Mouse (Mus musculus) large intestine, adult 2 months (tissue): ENCODE data around the gene Kcnab3. TPM values are rescaled to one million over a fixed set of nuclear protein-coding genes. Genes with fewer than 3 reads are reported as not detected.

Experiments used
- DNase-seq: peaks from one replicate; pipeline ENCODE4 v3.0.0-alpha.2; 2012; ENCODE audit warnings: low read depth, low spot score
- WGBS: fragments of 180-500 bp; shearing (Covaris S2); methylation state at CpG from one replicate; pipeline ENCODE4 v1.1.7; 2018; 5-methylcytosine and 5-hydroxymethylcytosine counted together
- polyA plus RNA-seq: library from polyadenylated mRNA; depleted of rRNA; stranded (reverse); fragments of >200 nt; gene quantifications from 2 replicates; pipeline ENCODE4 v1.2.3, GENCODE M21; 2012

Kcnab3 gene
- polyA plus RNA-seq, 1 experiment, result 0.46 TPM

DNA sequence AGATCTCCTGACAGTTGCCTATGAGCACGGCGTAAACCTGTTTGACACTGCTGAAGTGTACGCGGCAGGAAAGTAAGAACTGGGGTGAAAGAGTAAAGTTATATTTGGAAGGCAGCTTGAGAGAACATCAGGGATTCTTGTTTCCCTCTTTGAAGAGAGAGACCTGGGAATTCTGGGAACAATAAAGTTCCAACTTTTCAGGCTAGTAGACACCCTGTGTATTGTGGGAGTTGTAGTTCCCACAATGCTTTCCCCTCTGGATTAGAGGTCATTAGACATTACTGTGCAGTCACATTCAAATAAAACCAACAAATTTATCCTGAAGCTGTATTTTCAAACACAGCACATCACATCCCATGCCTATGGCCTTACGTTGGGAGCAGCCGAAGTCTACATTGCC lies 2.5 kb downstream of the Kcnab3 start:
- 86% methylated on average over 6 of the region's 6 CpGs for WGBS
- no peak for DNase-seq

DNA sequence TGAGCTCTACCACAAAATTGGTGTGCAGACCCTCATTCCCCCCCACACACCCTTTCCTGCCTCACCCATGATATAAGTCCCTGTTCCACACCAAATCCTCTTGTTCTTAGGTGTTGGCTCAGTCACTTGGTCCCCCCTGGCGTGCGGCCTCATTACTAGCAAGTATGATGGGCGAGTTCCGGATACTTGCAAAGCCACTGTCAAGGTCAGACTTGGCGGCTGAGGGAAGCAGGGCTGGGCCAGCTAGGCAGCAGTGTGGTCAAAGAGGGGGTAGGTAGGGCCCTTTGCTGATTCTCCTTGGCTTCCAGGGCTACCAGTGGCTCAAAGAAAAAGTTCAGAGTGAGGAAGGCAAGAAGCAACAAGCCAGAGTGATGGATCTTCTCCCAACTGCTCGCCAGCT lies 5.1 kb downstream of the Kcnab3 start:
- 91% methylated on average over 6 of the region's 6 CpGs for WGBS
- DNase-seq, result no peak

DNA sequence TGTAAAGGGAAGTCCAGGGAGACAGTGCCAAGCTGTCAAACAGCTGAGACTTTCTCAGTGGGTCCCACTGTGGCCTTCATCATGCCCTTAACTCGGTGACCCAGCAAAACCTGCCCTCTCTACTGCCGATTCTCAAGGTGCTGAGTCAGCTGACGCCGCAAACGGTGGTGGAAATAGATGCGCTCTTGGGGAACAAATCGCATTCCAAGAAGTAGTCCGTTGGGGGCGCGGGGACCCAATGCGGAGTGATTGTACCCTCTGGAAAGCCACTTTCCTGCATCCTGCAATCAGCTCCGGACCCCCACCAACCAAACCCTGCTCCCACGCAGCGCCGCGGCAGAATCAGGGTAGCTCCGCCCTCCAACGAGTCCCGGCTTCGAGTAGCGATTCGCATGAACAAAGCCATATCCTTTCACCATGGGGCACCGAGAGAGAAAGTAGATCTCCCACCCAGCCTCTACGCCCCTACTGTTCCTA lies 5.9 kb downstream of the Kcnab3 start:
- 1% methylated on average over 24 of the region's 24 CpGs for WGBS
- DNase-seq, result no peak

DNA sequence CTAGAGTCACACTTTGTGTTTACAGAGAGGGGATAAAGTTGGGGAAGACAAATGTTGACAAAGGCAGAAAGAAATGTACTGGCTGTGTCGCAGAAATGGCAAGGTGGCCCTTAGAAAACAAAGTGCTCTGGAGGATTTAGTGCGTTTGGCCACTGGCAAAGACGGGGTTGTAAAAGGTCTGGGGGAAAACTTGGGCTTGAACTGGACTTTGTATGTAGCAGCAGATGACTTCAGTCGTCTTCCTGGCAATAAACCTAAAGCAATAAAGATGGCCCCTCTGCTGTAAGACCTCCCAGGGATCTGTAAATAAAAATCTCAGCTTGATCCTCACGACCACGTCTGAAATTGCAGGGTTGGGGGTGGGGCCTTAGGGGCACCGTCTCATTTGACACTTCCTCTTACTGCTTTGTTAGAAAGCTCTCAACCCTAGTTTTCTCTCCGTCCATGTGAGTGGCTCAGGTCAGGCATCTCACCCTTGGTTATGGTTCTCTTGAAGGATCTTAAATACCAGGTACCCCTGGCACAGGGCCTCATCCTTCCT lies 6.7 kb downstream of the Kcnab3 start:
- 18% methylated on average over 8 of the region's 8 CpGs for WGBS
- DNase-seq, result no peak

DNA sequence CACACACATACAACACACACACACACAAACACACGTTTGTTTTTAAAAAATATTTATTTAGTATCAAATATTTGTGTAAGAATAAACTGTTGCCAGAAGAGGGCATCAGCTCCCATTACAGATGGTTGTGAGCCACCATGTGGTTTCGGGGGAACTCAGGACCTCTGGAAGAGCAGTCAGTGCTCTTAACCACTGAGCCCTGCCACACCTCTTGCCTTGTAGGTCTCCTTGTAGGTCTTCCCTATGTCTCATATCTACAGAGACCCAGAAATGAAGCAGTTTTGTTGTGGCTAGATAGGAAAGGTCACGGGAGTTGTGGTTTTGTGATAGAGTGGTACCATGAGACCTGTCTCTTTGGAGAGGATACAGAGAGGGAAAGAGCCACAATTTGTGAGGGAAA lies 7.9 kb downstream of the Kcnab3 start:
- WGBS, result 59% methylated on average over 3 of the region's 3 CpGs
- DNase-seq, result no peak

DNA sequence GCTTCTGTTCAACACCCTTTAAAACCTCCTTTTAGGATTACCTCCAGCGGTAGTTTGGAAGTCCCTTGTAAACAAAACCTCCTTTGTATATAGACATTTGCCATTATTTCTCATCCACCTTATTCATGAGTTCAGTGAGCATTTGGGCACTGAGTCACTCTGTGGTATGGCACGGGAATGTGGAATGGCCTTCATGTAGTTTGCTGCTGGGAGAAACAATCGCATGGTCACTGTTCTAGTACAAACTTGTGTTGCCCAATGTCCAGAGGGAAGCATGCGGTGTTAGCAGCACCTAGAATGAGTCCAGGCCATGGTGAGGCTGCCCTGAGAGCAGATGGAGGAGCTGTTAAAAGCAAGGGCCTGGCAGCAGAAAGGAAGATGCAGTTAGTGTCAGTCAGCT lies 8.7 kb downstream of the Kcnab3 start:
- WGBS, result 62% methylated on average over 4 of the region's 4 CpGs
- DNase-seq, result no peak

DNA sequence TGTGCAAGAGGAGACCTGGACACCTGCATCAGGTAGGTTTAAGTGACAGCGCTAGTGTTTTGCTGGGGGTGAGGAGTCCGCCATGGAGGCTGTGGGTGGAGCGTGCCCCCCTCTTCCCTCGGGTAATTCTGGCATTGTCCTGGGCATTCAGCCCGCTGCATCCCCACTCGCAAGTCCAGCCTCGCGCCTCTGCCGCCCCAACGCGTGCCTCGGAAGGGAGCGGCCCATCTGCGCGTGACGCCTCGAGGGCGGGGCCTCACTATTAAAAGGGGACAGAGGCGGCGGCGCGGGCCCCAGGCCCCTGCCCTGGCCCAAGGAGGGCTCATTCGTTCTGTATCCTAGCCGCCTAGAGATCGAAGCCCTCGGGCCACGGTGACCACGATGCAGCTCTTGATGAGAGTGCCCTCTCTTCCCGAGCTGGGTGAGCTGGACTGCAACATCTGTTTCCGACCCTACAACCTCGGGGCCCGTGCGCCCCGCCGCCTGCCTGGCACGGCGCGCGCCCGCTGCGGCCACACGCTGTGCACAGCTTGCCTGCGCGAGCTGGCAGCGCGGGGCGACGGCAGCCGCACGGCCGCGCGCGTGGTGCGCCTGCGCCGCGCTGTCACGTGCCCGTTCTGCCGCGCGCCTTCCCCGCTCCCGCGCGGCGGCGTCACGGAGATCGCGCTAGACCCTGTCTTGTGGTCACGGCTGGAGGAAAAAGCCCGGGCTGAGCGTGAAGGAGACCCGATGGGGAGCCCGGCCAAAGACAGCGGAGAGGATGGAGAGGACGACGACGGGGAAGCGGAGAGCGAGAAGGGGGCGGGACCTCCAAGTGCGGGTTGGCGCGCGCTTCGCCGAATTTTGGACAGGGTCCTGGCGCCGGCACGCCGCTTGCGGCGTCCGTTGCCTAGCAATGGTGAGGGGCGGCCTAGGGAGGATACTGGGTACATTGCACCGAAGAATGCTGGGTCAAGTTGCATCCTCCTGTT lies 14.4 kb downstream of the Kcnab3 start, which contains the start of gene Rnf227:
Gene Rnf227 (plus strand): TSS at position 301 of the 971 bp plus-strand sequence.
- no peak for DNase-seq
- 2% methylated on average over 99 of the region's 99 CpGs for WGBS

DNA sequence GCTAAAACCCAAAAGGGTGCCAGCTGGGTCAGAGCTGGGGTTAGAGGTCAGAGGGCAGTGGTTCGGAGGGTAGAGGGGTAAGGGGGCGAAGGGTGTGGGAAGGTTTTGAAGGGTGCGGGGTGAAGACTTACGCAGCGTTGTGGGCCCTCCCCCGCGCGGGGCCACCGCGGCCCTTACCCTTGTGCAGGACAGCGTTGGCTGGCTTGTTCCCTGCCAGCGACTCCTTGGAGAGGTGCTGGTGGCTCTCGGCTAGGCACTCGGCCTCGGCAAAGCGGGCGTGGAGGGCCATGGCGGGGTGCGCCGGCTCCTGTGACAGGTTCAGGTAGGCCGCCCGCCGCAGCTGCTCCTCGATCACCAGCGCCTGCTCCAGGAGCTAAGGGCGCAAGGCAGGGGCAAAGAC lies 20.4 kb downstream of the Kcnab3 start:
- WGBS, result 92% methylated on average over 25 of the region's 26 CpGs
- no peak for DNase-seq

DNA sequence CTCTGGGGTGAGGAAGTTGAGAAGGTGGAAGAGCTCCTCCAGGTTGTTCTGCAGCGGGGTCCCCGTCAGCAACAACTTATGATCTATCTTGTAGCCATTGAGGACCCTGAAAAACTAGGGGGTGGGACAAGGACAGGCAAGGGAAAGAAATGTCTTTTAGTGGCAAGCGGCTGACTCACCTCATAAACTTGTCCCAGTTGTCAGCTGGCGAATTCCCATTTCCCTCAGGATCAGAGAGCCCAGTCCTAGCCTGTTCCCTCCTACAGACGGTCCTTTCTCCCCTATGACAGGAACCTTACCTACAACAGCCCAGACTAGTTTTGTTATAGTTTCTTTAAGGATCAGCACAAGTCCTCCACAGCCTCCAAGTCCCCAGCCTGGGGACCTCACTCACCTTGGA lies 30.5 kb downstream of the Kcnab3 start:
- DNase-seq, result no peak
- 89% methylated on average over 5 of the region's 5 CpGs for WGBS

DNA sequence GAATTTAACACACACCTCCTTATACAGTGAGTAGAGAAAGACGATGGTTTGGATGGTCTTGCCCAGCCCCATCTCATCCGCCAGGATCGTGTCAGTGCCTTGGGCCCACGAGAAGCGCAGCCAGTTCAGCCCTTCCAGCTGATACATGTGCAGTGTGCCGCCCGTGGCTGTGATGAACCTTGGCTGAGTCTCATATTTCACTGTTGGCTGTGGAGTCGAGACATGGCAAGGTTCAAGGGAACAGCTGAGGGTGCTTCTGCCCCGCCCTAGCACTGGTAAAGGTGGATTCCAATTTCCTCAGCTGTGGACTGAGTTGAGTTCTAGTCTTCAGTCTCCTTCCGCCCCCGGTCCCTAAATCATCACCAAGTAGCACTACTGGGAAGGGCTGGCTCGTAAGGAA lies 31.6 kb downstream of the Kcnab3 start:
- WGBS, result 80% methylated on average over 12 of the region's 12 CpGs
- DNase-seq, result no peak

DNA sequence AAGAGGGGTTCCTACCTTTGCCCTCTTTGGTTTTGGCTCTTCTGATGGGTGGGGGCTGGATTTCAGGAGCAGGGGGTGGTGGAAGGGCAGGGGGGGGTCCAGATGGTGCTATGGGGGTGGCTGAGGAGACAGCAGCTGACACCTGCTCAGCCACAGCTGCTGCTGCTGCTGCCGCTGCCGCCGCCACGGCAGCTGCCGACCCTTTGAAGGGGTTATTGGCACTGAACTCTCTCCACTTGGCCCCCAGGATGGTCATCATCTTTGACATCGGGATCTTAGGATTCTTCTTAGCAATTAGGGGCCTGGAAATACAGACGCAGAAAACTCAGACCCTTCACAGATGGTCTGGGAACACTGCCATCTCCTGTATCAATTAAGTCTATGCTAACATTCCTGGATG lies 36.0 kb downstream of the Kcnab3 start:
- DNase-seq, result no peak
- WGBS, result 77% methylated on average over 7 of the region's 7 CpGs

DNA sequence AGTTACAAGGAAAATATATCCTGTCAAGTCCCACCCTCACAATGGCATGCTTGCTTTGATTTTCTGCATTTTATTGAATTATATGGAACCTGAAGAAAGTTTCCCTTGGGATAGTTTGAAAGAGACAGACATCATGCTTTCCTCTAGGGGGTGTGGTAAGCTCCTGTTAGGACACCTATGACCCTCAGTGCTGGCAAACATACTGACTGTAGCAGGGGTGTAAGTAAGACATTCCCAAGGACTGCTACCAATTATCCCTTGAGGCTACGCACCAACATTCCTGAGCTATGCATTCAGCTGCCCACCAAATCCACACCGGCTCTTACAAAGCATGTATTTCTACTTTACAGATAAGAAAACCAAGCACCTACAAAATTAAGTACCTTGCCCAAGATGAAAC lies 36.4 kb downstream of the Kcnab3 start:
- DNase-seq, result no peak
- 97% methylated on average over 2 of the region's 2 CpGs for WGBS

DNA sequence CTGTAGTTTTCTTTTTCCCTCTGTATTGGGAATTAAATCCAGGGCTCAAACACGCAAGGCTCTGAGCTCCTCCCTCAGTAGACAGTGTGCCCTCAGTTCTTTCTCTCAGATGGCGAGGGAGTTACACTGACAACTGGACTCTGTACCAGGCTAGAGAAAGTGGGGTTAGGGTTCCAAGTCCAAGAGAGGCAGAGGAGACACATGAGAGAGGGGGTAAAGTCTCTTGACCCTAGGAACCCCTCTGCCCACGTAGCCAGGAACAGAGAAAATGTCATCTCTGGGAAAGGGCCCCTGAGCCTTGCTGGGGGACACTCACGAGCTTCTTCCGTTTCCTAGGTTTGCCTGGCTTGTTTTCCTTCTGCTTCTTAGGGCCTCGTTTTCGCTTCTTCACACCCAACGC lies 38.3 kb downstream of the Kcnab3 start:
- 10% methylated on average over 8 of the region's 8 CpGs for WGBS
- no peak for DNase-seq

DNA sequence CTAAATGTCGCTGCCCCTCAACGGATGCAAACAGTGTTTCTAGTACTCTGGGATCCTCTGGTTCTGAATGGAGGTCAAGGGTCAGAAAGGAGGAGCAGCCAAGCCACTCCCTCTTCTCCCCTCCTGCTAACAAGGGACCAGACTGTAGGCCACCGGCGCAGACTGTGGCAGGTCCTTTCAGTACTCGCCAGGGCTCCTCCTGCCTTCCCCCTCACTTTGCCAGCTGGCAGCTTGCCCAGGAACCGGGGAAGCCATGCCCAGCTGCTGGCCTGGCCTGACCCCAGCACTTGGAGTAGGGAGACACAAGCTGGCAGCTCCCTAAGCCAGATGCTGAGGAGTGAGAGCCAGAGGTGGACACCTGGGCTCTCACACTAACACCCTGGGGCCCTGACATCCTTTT lies 38.9 kb downstream of the Kcnab3 start:
- 2% methylated on average over 6 of the region's 6 CpGs for WGBS
- peak; percentile 96 for DNase-seq

DNA sequence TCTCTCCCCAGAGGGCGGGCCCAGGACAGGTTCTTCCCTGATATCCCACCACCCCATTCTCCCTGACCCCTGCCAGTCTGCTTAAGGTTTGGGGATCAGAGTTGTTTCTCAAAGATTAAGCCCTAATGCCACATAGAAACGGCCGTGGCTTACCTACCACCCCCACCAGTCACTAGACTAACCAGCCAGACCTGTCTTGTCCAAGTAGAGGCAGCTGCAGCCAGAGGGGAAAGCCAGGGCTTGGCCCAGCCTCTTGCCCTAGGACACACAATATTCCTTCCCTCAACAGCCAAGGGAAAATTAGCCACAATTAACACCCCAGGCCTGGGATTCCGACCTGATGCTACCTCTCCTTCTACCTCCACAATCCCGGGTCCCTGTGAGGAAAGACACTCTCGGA lies 39.7 kb downstream of the Kcnab3 start:
- WGBS, result 14% methylated on average over 6 of the region's 6 CpGs
- DNase-seq, result peak; percentile 35

DNA sequence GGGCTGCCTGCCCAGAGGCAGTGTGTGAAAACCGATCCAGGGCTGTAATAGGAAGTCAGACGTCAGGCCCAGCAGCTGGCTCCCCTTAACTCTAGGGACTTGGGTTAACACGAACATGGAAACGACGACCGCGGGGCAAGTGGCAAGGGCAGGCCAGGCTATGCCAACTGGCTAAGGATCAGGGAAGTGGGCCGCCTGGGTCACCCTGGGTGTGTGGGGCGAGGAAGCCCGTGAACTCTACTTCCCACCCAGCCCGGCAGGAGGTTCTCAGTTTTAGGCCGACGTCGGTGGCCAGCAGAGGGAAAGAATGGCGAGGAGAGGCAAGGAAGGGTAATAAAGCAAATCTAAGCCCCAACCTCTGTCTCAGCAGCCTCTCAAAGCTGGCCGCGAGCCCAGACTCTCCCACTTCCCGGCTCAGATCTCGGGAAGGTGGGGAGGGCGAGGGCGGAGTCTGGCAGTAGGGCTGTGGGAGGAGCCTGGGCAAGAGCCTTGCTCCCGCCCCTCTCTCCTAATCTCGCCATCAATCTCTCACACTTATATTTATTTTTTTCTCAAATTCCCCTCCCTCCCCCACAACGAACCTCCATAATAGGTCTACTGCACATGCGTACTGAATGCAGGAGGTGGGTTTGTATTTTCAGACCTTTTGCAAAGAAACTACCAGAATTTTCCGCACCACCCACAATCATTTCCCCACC lies 40.2 kb downstream of the Kcnab3 start:
- under 1% methylated on average over 26 of the region's 26 CpGs for WGBS
- DNase-seq, result peak; percentile 91

DNA sequence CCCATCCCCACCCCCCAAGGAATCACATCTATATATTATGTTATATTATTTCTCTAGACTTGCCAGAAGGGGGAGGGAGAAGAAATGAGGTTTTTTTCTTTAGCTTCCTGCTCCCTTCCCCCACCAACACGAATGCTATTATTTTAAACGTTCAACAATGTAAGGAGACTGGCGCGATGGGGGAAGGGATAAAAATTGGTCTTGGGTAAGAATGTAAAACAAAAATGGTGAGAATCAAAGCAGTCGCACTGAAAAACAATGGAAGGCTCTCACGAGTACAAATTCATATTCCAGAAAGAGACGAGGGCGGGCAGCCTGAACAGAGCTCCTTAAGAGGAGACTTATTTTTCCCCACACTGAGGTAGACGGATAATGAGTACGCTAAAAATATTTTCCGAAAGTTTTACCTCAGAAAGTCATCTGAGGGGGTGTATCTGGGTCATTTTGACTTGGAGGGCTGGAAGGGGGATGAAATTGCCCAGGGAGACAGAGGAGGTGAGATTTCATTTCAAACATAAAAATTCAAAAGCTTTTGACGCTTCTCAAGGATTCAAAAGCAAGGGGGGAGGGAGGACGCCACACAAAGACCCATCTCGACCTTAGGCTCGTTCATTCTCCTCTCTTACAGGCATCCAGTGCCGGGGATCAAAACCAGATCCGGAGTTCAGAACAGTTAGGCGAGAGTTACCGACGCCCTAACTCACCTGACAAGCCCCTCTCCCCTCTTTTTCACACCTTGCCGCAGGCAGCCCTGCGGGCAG lies 41.0 kb downstream of the Kcnab3 start:
- WGBS, result under 1% methylated on average over 22 of the region's 22 CpGs
- peak; percentile 39 for DNase-seq

DNA sequence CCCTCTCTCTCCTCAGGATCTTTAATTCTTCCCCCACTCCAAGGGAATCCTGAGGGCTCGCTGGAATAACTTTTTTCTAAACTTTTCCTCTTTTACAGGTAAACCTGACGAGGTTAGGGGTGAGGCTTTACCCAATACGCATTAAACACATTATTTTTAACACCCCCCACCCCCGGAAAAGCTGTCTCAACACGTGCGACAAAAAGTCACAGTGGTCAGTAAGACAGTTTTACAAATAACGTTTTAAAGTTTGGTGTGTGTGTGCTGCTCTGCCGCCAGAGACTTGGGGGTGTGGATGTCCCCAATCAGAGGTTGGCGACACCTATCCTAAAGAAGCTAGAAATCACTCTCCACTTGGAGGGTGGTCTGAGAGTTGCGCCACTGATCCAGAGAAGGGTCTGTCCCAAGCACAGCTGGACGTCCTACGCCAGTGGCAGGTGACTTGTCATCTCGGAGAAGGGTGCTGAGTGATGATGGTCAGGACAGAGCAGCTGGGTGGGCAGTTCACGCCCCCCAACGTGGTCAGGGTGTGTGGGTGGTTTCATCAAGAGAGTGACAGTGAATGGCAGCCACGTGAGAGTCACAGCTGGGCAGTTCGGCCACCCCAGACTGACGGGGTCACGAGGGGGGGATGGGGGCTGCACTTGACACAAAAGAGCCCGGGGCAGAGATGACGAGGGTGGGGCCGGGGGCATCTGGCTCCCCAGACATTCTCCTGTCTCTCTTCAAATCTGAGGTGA lies 41.7 kb downstream of the Kcnab3 start:
- DNase-seq, result no peak
- WGBS, result 2% methylated on average over 22 of the region's 22 CpGs
